Mouse (Mus musculus): ENCODE data around the gene Tspan1.

The Tspan1 gene

GRCm38 (mm10) chr4:116167404-116167803 lies at the start of gene Tspan1:
Gene Tspan1 (minus strand): TSS chr4:116167601.
- DNase-seq (ENCODE audit: low spot score in 2 of 2) = peak in 1 of 2 experiments; percentile 12

GRCm38 (mm10) chr4:116217046-116217445 lies 49.6 kb upstream of the Tspan1 start:
- no peak for DNase-seq (ENCODE audit: low spot score in 2 of 2)

- no peak for DNase-seq (ENCODE audit: low spot score in 2 of 2)
Measured at GRCm38 (mm10) chr4:116215895-116216605, 48.6 kb upstream of the Tspan1 start.

GRCm38 (mm10) chr4:116208891-116209290 lies 41.5 kb upstream of the Tspan1 start:
- no peak for DNase-seq (ENCODE audit: low spot score in 2 of 2)

- DNase-seq (ENCODE audit: low spot score in 2 of 2) = no peak
Measured at GRCm38 (mm10) chr4:116206531-116206930, 39.1 kb upstream of the Tspan1 start.

- no peak for DNase-seq (ENCODE audit: low spot score in 2 of 2)
Measured at GRCm38 (mm10) chr4:116204422-116204821, 37.0 kb upstream of the Tspan1 start.

- DNase-seq (ENCODE audit: low spot score in 2 of 2) = no peak
Measured at GRCm38 (mm10) chr4:116198422-116198821, 31.0 kb upstream of the Tspan1 start.

- no peak for DNase-seq (ENCODE audit: low spot score in 2 of 2)
Measured at GRCm38 (mm10) chr4:116193583-116194383, 26.4 kb upstream of the Tspan1 start.

- DNase-seq (ENCODE audit: low spot score in 2 of 2) = no peak
Measured at GRCm38 (mm10) chr4:116192286-116192835, 25.0 kb upstream of the Tspan1 start.

GRCm38 (mm10) chr4:116185083-116185482 lies 17.7 kb upstream of the Tspan1 start:
- DNase-seq (ENCODE audit: low spot score in 2 of 2) = peak; percentile 19 to 41

GRCm38 (mm10) chr4:116182745-116183144 lies 15.3 kb upstream of the Tspan1 start:
- no peak for DNase-seq (ENCODE audit: low spot score in 2 of 2)

- no peak for DNase-seq (ENCODE audit: low spot score in 2 of 2)
Measured at GRCm38 (mm10) chr4:116182079-116182478, 14.7 kb upstream of the Tspan1 start.

GRCm38 (mm10) chr4:116177140-116177539 lies 9.7 kb upstream of the Tspan1 start:
- peak in 1 of 2 experiments; percentile 11 for DNase-seq (ENCODE audit: low spot score in 2 of 2)

GRCm38 (mm10) chr4:116176543-116176988 lies 9.2 kb upstream of the Tspan1 start:
- DNase-seq (ENCODE audit: low spot score in 2 of 2) = peak in 1 of 2 experiments; percentile 11

GRCm38 (mm10) chr4:116175711-116176542 lies 8.5 kb upstream of the Tspan1 start:
- DNase-seq (ENCODE audit: low spot score in 2 of 2) = no peak

- DNase-seq (ENCODE audit: low spot score in 2 of 2) = no peak
Measured at GRCm38 (mm10) chr4:116175136-116175535, 7.7 kb upstream of the Tspan1 start.

GRCm38 (mm10) chr4:116174466-116175116 lies 7.2 kb upstream of the Tspan1 start:
- no peak for DNase-seq (ENCODE audit: low spot score in 2 of 2)

GRCm38 (mm10) chr4:116173752-116174151 lies 6.4 kb upstream of the Tspan1 start:
- no peak for DNase-seq (ENCODE audit: low spot score in 2 of 2)

- DNase-seq (ENCODE audit: low spot score in 2 of 2) = no peak
Measured at GRCm38 (mm10) chr4:116173072-116173471, 5.7 kb upstream of the Tspan1 start, which contains the start of the genes 1700042G07Rik and Gm49337. Gene 1700042G07Rik (plus strand): TSS chr4:116173372. Gene Gm49337 (plus strand): TSS chr4:116173384.

- no peak for DNase-seq (ENCODE audit: low spot score in 2 of 2)
Measured at GRCm38 (mm10) chr4:116169353-116169672, 1.9 kb upstream of the Tspan1 start.

Data from natural killer cell, adult 2 months (primary cell).